Mouse (Mus musculus) neutrophil, adult 5-6 weeks (primary cell): ENCODE measurements at regions not wholly inside any gene's neighbourhood (a gene's known extent, or its start where the extent isn't known, plus 50 kb on each side); places are given as distances from the start of the nearest gene placed in this dataset.

Experiments
- ATAC-seq: fragments of 151-379, 151-347 bp; 2 replicates; pipeline ENCODE4 v1.8.0; 2017; ENCODE audit warnings: mild to moderate bottlenecking, moderate TSS enrichment; ENCODE audit not compliant: insufficient number of reproducible peaks, poor library complexity, low FRiP score, severe bottlenecking; ENCODE audit errors: extremely low read depth

DNA sequence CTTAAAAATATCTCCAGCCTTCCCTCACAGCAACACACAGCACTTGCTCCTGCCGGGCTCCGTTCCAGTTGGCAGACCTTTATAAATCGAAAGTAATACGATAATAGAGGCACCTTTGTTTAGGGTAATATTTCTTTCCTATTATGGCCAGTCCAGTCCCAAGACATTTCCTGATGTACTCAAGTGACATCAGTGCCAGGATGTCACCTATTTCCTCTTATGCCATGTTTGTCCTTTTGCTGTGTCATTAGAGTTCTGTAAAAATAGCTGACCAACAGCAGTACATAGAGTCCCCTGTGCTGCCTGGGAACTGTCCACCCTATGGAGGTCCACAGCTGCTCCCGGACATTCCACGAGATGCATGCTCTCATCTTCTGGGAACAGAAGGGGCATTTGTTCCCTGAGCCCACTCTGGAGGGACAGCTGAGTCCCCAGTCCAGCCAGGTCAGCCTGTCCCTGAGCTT lies 700.1 kb upstream of the Car8 start:
- peak; percentile 70; the same call in 1 of the 2 replicates for ATAC-seq

DNA sequence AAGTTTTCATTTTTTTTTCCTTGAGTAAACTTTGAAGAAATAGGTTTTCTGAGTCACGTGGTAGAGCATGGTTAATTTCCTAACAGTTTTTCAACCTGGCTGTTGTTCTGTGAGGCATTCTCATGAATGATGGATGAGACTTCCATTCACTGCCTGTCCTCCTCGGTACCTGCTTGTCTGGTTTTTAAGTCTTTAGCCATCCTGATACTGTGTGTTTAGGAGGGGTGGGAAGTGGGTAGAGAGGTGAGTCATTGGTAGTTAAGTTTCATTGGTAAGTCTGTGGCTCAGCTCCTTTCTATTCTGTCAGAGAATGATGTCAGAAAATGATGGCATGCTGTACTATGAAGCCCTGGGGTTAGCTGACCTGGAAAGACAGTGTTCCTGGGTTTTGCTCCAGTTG lies 697.1 kb upstream of the Car8 start:
- ATAC-seq: no peak

DNA sequence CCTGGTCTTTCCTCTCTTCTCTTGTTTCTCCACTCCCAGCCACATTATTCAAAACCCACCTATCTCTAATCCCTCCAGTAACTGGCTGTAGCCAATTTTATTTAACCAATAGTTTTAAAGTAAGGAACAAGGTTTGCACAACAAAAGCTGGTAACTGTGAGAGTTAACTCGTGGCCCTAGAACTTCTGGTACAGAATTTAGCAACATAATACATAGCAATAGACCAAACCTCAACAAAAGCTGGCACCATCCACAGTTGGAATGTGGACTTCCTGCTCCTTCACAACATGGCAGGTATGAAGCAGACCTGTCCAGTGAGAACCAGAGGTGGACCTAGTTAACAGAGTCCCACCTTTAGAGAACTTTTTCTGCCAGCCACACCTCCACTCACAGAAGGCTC lies 695.7 kb upstream of the Car8 start:
- ATAC-seq: no peak

DNA sequence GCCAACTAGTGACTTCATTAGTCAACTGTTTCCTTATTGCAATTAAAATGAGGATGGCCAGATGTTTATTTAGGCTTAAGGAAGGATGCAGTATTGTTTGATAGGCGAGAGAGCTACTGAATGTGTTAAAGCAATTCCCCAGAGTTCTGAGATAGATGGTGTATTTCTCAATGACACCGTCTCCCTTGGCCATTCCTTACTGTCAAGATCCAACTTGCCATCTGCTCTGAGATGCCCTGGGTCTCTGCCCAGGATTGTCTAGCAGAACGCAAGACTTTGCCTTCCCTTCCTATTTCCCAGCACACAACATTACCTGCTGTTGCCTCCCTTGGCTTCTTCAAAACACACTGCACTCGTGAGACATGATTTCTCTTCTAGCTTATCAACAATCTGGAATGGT lies 690.5 kb upstream of the Car8 start:
- no peak for ATAC-seq

DNA sequence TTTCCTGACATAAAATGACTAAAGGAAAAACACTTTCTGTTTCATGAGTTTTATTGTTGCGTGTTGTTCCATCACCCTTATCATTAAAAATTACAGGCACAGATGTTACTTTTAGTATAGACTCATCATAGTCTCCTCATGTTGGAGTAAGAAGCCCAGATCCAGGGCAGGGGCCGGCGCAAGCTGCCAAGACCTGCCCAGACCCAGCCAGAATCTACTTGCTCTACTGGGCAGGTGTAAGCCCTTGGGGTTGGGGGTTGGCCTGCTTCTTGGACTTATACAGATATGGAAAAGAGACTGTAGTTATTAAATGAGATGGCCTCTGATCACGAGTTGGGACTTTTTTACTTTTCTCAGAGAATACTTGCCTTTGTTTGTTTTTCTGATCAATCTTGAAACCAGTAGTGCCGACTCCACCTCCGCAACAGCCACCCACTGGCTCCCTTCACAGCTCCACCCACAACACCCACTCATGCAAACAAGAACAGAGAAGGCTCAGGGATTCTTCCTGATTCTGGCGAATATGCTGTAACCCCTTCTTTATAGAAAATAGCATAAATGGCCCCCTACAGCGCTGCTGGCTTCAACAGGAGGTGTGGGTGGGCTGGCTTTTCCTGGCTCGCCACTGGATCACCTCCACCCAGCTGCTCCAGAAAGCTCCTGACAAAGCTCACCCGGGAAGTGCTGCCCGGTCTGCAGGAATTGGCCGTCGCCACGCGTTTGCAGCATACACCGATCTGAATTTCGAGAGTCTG lies 689.9 kb upstream of the Car8 start:
- ATAC-seq: no peak

DNA sequence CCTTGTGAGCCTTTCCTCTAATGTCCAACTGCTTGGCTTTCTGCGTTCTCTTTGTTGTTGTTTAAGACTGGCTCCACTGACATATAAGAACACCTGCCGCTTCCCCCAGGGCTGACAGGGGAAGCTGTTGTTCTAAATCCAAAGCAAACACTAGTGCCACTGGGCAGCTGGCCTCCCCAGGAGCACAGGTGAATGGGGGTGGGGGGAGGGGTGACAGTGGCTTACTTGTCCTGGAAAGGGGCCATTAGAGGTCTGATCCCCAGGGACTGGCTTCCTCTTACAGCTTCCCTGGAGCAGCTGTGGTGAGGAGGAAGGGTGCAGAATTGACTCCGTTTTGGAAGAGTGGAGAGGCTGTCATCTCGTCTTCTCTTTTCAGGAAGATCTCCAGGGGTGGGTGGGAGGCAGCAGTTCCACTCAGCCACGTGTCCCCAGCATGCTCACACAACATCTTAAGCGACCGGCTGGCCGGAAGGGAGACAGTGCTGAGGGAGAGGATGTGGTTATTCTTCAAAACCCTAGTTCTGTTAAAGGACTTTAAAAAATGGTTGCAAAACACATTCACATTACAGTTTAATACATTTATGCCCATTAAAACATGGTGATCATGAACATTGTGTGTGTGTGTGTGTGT lies 688.5 kb upstream of the Car8 start:
- peak; percentile 71; the same call in 1 of the 2 replicates for ATAC-seq

DNA sequence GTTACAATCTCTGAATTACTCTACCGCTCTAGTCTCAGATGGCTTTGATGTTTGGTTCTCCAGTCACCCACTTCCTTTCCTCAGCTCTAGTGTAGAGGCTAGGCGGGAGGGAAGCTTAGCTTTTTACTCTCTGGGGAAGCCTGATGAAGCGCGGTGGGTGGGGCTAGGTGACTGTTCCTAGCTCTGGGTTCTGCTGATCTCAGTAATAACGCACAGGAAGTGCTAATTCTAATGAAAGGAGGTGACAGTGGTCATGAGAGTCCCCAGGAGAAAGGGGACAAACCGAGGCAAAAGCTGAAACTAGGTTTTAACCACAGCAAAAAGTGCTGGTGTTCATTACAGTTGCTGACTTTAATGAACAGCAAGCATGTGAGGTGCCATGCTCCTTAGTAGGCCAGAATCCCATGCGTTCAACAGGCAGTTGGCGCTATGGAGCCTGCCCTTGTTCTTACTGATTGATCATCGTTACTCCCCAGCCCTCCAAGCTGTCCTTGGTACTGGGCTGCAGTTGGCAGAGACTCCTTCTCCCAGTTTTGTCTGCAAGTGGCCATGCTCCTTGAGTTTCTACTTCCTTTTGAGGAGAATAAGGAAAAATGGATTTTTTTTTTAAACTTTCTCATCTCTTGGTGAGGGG lies 687.9 kb upstream of the Car8 start:
- ATAC-seq: peak; percentile 62

DNA sequence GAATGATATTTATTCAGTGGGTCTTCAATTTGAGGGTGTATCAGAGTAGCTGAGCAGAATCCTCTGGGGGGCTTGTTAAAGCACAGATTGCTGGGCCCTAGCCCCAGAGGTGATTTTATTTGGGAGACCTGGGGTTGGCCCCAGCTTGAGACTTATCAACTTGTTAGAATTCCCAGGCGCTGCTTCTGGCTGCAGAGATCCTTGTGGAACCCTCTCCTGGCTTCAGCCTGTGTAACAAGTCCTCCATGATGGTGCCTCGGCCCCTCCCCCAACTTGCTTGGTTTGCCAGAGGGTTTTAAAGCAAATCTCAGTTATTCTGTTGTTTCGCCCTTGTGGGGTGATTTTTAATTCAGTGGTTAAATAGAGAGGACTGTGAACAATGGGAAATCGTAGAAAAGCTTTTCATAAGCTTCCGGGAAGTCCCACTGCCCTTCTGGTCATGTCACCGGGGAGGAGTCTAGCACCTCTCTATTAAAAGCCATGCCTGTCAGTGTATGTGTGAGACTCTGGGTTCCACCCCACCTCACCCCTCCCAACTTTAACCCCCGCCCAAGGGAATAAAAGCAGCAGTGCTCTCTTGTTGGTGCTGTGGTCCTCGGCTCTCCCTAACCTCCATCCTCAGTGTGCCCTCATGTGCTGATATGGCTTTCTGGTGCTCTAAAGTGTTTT lies 684.0 kb upstream of the Car8 start:
- no peak for ATAC-seq

DNA sequence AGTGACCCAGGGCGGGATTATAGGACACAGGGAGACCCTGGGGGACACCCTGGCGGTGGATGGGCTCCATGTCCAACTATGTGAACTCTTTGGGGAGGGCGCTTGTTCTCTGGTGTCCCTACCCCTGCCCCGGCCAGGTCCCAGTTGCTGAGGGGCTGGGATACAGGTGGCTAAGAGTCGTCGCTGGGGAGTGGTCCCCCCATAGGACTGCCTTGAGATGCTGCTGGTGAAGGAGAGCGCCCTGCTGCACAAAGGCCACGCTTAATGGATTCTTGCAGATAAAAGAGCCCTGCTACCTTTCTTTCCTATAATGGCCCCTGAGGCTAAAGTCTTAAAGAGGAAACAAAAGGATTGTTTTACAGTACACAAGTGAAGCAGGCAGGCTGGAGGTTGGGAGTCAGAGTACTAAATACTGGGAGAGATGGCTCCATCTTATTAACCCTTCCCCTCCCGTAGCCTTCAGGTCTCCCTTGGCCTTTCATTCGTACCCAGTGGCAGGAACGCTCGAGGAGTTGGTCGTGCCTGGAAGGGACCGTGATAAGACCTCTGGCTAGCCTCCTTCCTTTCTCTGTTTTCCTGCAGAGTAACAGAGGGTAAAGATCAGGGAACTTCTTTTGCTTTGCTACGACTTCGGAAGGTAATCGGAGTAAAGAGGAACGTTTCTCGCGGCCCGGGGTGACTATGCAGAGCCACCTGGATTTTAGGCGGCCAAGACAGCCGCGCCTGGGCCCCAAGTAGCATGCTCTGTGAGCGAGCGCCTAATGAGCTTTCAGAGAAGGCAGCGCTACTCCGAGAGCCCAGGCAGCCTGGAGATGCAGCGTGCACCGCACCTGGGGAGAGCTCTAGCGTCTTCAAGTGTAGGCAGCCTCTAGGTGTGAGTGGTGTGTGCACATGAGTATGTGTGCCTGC lies 682.9 kb upstream of the Car8 start:
- ATAC-seq: 0 out of 2 replicates have a peak, but pooled peaks have one; percentile 10

DNA sequence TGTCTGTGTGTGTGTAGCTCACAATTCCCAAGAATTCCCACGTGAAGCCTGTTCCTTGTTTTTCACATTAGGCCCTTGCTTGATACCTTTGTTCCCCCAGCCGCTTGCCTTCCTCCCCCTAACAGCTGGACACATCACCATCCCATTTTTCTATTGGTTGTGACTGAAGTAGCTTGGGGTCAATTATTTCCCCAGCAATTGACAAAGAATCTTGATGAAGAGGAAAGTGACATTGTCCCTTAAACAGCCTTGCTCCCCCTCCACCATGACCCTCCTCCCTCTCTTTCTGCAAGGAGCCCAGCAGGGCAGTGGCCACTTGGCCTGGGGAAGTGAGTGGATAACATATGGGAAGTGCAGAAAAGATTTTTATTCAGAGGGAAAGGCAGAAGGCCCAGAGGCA lies 681.5 kb upstream of the Car8 start:
- ATAC-seq: no peak

DNA sequence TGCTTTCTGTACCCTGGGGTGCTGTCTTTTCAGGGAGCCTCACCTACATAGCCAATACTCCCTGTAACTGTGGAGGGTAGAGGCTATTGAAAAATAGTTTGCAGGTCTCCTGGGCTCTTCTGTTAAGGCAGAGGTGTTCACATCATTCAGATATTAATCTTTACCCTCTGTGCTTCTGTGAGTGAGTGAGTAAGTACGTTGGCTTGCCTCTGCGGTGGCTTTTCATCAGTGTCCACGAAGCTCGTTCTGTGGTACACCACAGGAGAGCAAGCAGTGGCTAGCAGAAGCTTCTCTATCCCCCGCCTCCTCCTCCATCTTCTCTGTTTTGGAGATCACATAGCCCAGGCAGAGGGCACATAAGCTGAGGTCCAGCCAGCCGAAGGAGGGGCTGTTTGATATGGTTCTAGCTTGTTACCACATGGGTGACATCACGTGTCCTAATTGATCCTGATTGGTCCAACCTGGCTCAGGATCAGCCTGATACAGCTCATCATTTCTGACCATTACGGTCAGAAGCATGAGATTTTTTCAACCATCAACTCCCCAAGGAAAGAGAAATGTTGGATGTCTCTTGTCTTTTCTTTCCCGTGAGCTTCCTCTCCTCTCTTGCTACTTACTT lies 680.6 kb upstream of the Car8 start:
- no peak for ATAC-seq
